Mouse (Mus musculus) limb, embryonic 13.5 days (tissue): ENCODE measurements around the gene Pex3. TPM values are rescaled to one million over a fixed set of nuclear protein-coding genes. Genes with fewer than 3 reads are reported as not detected.
A peak's percentile ranks its signal among the peaks of the same experiment; 100 is the strongest.

Source experiments
- ATAC-seq: fragments of 200-750 bp; cut with Nextera tagmentation; 2 replicates; pipeline ENCODE4 v1.8.0; 2017; ENCODE audit warnings: low read depth, moderate number of reproducible peaks, moderate TSS enrichment; ENCODE audit not compliant: low FRiP score
- H3K27ac ChIP-seq: fragments of 300-500 bp; sonication (generic); 2 replicates; pipeline ENCODE4 v1.5.1; 2015; ENCODE audit warnings: inconsistent platforms, mild to moderate bottlenecking, moderate library complexity
- H3K27me3 ChIP-seq: fragments of 300-500 bp; sonication (generic); 2 replicates; pipeline ENCODE4 v1.6.1; 2015; ENCODE audit warnings: mild to moderate bottlenecking, inconsistent platforms
- H3K36me3 ChIP-seq: fragments of 300-500 bp; sonication (generic); 2 replicates; pipeline ENCODE4 v1.6.1; 2015; ENCODE audit warnings: inconsistent platforms, mild to moderate bottlenecking, moderate library complexity
- H3K4me1 ChIP-seq: fragments of 300-500 bp; sonication (generic); 2 replicates; pipeline ENCODE4 v1.6.1; 2015; ENCODE audit warnings: inconsistent platforms
- H3K4me2 ChIP-seq: fragments of 300-500 bp; sonication (generic); replicated peaks from 2 replicates; pipeline ENCODE4 v1.6.1; 2015; ENCODE audit warnings: inconsistent platforms, mild to moderate bottlenecking, moderate library complexity
- H3K4me3 ChIP-seq: fragments of 300-500 bp; sonication (generic); 2 replicates; pipeline ENCODE4 v1.5.1; 2015; ENCODE audit warnings: moderate library complexity, mild to moderate bottlenecking, inconsistent platforms
- H3K9ac ChIP-seq: fragments of 300-500 bp; sonication (generic); 2 replicates; pipeline ENCODE4 v1.6.1; 2015; ENCODE audit warnings: mild to moderate bottlenecking, inconsistent platforms
- H3K9me3 ChIP-seq: fragments of 300-500 bp; sonication (generic); 2 replicates; pipeline ENCODE4 v1.6.1; 2016; ENCODE audit warnings: inconsistent platforms
- WGBS: fragments of 180-500 bp; shearing (Covaris S2); methylation state at CpG from one replicate; pipeline ENCODE4 v1.1.7; 2015; 5-methylcytosine and 5-hydroxymethylcytosine counted together
- polyA plus RNA-seq: library from polyadenylated mRNA; unstranded; fragments of >200 nt; fragmentation: Nextera tagmentation; extraction: Ambion mirVana; gene quantifications from 2 replicates; pipeline ENCODE4 v1.2.1, GENCODE M21; 2015

The Pex3 gene
- polyA plus RNA-seq = 26.9 and 29.8 TPM in 2 replicates

DNA sequence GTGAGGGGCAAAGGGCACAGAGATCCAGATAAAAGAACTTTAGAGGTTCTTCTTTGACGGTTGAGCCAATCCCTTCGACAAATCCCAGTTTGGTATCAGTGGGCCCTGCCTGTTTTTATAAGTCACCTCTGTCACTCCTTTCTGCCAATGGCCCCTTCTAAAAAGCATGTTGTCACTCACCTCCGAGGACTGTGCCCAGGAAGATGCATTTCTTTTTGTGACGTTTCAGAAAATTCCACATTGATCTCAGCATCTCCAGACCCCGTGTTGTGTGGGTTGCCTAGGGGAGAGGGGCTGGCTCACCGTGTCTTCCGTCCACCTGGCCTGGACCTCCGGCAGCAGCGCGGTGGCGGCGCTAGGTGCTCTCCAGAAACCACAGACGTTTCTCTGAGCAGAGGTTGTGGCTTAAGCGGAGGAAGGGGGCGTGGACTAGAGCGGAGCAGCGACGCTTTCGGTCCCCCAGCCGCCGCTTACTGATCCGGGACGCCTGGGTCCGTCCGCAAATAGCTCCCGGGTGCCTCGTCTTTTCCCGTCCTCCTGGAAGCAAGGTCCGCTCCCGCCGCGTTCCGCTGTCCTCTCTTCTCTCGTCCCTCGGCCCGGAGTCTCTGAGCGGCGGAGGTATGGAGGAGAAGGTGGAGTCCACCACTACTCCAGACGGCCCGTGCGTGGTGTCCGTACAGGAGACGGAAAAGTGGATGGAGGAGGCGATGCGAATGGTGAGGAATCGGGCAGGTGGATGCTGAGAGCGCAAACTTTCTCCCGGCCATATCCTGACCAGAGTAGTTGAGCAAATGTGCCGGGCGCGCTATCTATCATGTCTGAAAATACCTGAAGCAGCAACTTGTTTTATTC, at the start of gene Pex3, which contains the start of gene Adat2:
TSS of gene Pex3 (minus strand) at position 497 of the 852 bp plus-strand sequence.
TSS of gene Adat2 (plus strand) at position 249 of the 852 bp plus-strand sequence.
- peak within 1 kb of the TSS; percentile 65 for H3K27ac ChIP-seq
- H3K4me3 ChIP-seq = peak within 1 kb of the TSS; percentile 72
- peak; percentile 94 for ATAC-seq
- WGBS = under 1% methylated on average over 51 of the region's 51 CpGs
- H3K4me1 ChIP-seq = peaks cover 6% of the 10 kb centered on the region
- no peaks in the 10 kb centered on the region for H3K27me3 ChIP-seq
- no peaks in the 10 kb centered on the region for H3K9me3 ChIP-seq
- H3K4me2 ChIP-seq = peak within 1 kb of the TSS; percentile 78
- peak within 1 kb of the TSS; percentile 82 for H3K9ac ChIP-seq
- H3K36me3 ChIP-seq = 0 out of 2 replicates have a peak, but pooled peaks cover 3% of the 10 kb centered on the region

DNA sequence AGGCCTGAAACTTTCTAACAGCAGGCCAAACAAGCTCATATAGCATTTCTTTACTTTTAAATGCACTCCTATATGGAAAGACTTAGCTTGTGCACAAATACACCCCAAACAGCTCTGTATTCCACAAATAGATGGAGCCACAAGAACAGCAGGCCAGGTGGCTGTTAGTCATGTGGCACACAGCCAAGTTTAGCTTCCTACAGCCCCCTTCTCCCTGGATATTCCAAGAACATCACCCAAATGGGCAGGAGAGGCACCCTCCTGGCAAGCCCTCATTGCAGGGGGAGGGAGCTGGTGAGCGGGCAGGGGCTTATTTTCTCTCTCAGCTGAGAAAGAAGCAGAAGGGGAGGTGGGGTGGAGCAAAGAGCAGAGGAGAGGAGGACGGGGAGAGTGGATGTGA, 48.0 kb upstream of the Pex3 start:
- H3K27ac ChIP-seq = no peak overlapping the region
- no peak overlapping the region for H3K9ac ChIP-seq
- H3K4me2 ChIP-seq = no peak overlapping the region
- no peak for ATAC-seq
- 71% methylated on average over 2 of the region's 2 CpGs for WGBS
- H3K4me3 ChIP-seq = no peak overlapping the region
- no peaks in the 10 kb centered on the region for H3K9me3 ChIP-seq
- H3K36me3 ChIP-seq = no peaks in the 10 kb centered on the region
- no peaks in the 10 kb centered on the region; the same call in 1 of the 2 replicates for H3K4me1 ChIP-seq
- H3K27me3 ChIP-seq = no peaks in the 10 kb centered on the region

DNA sequence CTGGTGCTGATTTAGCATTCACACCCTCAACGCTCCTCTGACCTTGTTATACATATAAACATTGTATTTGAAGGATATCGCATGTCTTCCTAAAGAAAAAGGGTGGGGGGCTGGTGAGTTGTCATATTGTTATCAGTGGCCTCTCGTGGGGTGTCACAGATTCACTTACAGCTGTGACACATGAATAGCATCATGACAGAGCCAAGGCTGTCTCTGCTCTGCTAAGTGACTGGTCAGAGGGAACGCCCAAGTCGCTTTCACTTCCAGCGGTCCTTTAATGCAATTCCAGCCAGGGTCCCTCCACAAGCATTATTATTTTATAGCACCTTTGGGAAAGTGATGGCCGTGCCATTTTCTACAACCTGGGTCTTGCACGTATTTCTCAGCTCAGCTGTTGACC, 44.5 kb upstream of the Pex3 start:
- no peaks in the 10 kb centered on the region for H3K9me3 ChIP-seq
- H3K27me3 ChIP-seq = no peaks in the 10 kb centered on the region
- H3K4me2 ChIP-seq = no peak overlapping the region
- H3K9ac ChIP-seq = no peak overlapping the region
- H3K27ac ChIP-seq = no peak overlapping the region
- no peak overlapping the region for H3K4me3 ChIP-seq
- no peaks in the 10 kb centered on the region for H3K36me3 ChIP-seq
- no peaks in the 10 kb centered on the region; the same call in 1 of the 2 replicates for H3K4me1 ChIP-seq
- WGBS = 67% methylated on average over 8 of the region's 8 CpGs
- ATAC-seq = no peak

DNA sequence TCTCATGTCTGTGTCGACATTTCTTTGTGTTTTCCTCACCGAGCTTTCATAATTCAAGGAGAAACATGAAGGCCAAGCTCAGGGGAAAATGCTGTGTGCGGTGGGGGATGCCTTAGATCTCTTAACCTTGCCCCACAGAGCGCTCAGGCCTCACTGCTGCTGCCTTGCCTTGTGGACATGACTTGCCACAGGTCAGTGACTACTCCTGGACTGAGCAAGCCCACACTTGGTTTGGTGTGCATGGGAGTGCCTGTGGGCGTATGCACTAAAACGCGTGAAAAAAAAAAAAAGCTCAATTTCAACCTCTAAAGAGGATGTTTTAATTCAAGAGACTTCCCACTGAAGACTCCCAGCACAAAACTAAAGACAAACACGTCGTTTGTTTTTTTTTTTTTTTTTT, 43.9 kb upstream of the Pex3 start:
- Histone ChIP-seq H3K27me3 (no peaks in the 10 kb centered on the region), H3K36me3 (no peaks in the 10 kb centered on the region), H3K27ac (no peak overlapping the region), H3K9me3 (no peaks in the 10 kb centered on the region), H3K4me2 (no peak overlapping the region), H3K9ac (no peak overlapping the region), H3K4me1 (no peaks in the 10 kb centered on the region; the same call in 1 of the 2 replicates), H3K4me3 (no peak overlapping the region)
- no peak for ATAC-seq
- WGBS = 79% methylated on average over 9 of the region's 9 CpGs

DNA sequence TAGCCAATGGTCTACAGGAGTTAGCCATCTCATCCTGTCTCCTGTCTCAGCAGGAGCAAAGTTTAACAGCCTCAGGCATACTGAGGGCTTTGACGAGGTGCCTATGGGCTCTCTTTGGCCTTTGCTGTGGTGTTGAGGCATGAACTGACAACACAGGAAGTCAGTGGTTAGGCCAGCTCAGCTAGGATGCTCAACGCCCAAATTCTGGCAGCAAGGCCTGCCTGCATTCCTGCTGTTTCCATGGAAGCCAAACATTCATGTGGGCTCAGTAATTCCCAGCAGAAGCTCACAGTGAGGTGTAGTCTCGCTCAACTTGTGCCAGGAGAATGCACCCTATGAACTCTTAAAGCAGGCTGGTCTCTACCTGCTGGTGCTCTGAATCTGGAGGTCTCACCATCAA, 43.1 kb upstream of the Pex3 start:
- Histone ChIP-seq H3K4me2 (no peak overlapping the region), H3K27me3 (no peaks in the 10 kb centered on the region), H3K9me3 (no peaks in the 10 kb centered on the region), H3K4me1 (no peaks in the 10 kb centered on the region; the same call in 1 of the 2 replicates), H3K27ac (no peak overlapping the region), H3K4me3 (no peak overlapping the region), H3K9ac (no peak overlapping the region), H3K36me3 (no peaks in the 10 kb centered on the region)
- ATAC-seq = no peak
- 41% methylated on average over 3 of the region's 3 CpGs for WGBS

DNA sequence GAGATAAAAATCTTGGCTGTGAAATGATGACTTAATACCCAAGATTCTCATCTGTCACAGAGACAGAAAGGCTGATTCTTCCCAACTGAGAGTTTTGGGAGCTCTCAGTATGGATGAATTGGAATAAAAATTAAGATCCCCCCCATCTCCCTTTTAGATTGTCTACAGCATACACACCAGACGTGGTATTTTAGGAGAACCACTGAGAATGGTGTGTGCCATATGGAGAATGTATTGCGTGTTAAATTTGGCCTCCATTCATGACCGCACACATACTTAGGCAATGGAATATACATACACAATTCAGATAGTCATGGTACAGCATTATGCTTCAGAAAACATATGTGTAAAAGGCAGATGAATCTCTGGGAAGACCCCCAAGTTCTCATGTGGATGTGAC, 40.6 kb upstream of the Pex3 start:
- Histone ChIP-seq H3K36me3 (no peaks in the 10 kb centered on the region), H3K4me3 (no peak overlapping the region), H3K27ac (no peak overlapping the region), H3K27me3 (0 out of 2 replicates have a peak, but pooled peaks cover under 1% of the 10 kb centered on the region), H3K4me1 (no peaks in the 10 kb centered on the region; the same call in 1 of the 2 replicates), H3K4me2 (no peak overlapping the region), H3K9ac (no peak overlapping the region), H3K9me3 (no peaks in the 10 kb centered on the region)
- WGBS = 87% methylated on average over 3 of the region's 3 CpGs
- no peak for ATAC-seq

DNA sequence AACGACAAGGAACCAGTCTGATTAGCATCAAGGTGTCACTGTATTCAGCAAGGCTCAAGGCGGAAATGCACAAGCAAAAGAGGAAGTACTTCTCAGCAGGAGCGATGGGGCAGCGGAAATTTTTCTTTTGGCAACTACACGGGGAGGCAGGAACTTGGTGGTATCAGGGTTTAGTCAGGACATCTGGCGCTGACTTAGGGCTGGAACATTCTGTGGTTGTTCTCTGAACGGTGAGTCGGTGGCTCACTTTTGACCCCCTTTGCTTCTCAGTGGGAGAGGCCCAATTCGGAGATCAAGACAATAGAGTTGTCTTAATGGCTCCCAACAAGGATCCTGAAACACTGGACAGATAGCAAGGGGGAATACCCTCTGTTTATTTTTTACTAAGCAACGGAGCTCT, 39.3 kb upstream of the Pex3 start:
- H3K4me3 ChIP-seq = no peak overlapping the region
- no peak for ATAC-seq
- no peak overlapping the region for H3K4me2 ChIP-seq
- H3K4me1 ChIP-seq = no peaks in the 10 kb centered on the region; the same call in 1 of the 2 replicates
- 91% methylated on average over 10 of the region's 10 CpGs for whole genome bisulfite sequencing
- H3K9ac ChIP-seq = no peak overlapping the region
- peaks cover 8% of the 10 kb centered on the region; the same call in 1 of the 2 replicates for H3K27me3 ChIP-seq
- H3K36me3 ChIP-seq = no peaks in the 10 kb centered on the region
- no peak overlapping the region for H3K27ac ChIP-seq
- H3K9me3 ChIP-seq = no peaks in the 10 kb centered on the region

- WGBS = 73% methylated on average over 2 of the region's 2 CpGs
- no peak for ATAC-seq
- H3K27me3 ChIP-seq = peaks cover 9% of the 10 kb centered on the region; the same call in 1 of the 2 replicates
These were observed 35.0 kb upstream of the Pex3 start for GRCm38 (mm10) chr10:13587914-13588313.

GRCm38 (mm10) chr10:13577123-13577522, 24.2 kb upstream of the Pex3 start:
- Histone ChIP-seq H3K9ac (no peak overlapping the region), H3K36me3 (no peaks in the 10 kb centered on the region), H3K4me1 (peaks cover 4% of the 10 kb centered on the region; the same call in 1 of the 2 replicates), H3K27me3 (peaks cover 29% of the 10 kb centered on the region), H3K27ac (no peak overlapping the region), H3K4me2 (no peak overlapping the region), H3K9me3 (no peaks in the 10 kb centered on the region), H3K4me3 (no peak overlapping the region)
- ATAC-seq = no peak
- 93% methylated on average over 7 of the region's 7 CpGs for WGBS

More at GRCm38 (mm10) chr10:13587914-13588313, 35.0 kb upstream of the Pex3 start:
- no peaks in the 10 kb centered on the region for H3K4me1 ChIP-seq
- no peaks in the 10 kb centered on the region for H3K36me3 ChIP-seq
- H3K27ac ChIP-seq = no peak overlapping the region
- no peak overlapping the region for H3K4me3 ChIP-seq
- no peak overlapping the region for H3K9ac ChIP-seq
- H3K9me3 ChIP-seq = no peaks in the 10 kb centered on the region
- no peak overlapping the region for H3K4me2 ChIP-seq

GRCm38 (mm10) chr10:13572410-13572809, 19.5 kb upstream of the Pex3 start:
- Histone ChIP-seq H3K4me2 (no peak overlapping the region), H3K9me3 (no peaks in the 10 kb centered on the region), H3K27me3 (peaks cover 42% of the 10 kb centered on the region), H3K4me1 (peaks cover 47% of the 10 kb centered on the region), H3K4me3 (no peak overlapping the region), H3K9ac (no peak overlapping the region), H3K27ac (no peak overlapping the region), H3K36me3 (no peaks in the 10 kb centered on the region)
- WGBS = 55% methylated on average over 6 of the region's 6 CpGs
- ATAC-seq = no peak

GRCm38 (mm10) chr10:13572003-13572402, 19.1 kb upstream of the Pex3 start:
- H3K4me2 ChIP-seq = 0 out of 2 replicates have a peak overlapping the region, but pooled peaks have one; percentile 2
- no peaks in the 10 kb centered on the region for H3K36me3 ChIP-seq
- no peak for ATAC-seq
- peaks cover 49% of the 10 kb centered on the region for H3K4me1 ChIP-seq
- H3K9me3 ChIP-seq = no peaks in the 10 kb centered on the region
- WGBS = 21% methylated on average over 10 of the region's 10 CpGs
- H3K27me3 ChIP-seq = peaks cover 42% of the 10 kb centered on the region
- no peak overlapping the region for H3K9ac ChIP-seq
- H3K4me3 ChIP-seq = no peak overlapping the region
- H3K27ac ChIP-seq = no peak overlapping the region

- no peak for ATAC-seq
- Histone ChIP-seq H3K9ac (no peak overlapping the region), H3K4me2 (no peak overlapping the region), H3K4me1 (peaks cover 57% of the 10 kb centered on the region), H3K4me3 (no peak overlapping the region), H3K9me3 (no peaks in the 10 kb centered on the region), H3K27me3 (peaks cover 50% of the 10 kb centered on the region), H3K27ac (no peak overlapping the region), H3K36me3 (no peaks in the 10 kb centered on the region)
- 68% methylated on average over 9 of the region's 9 CpGs for WGBS
These were observed 18.0 kb upstream of the Pex3 start for GRCm38 (mm10) chr10:13570697-13571538.
